Mouse (Mus musculus) urinary bladder, postnatal 10 days (tissue): ENCODE results near the gene Grtp1.
"Not testable (repeated sequence)": the region's sequence is repeated elsewhere in the genome, so short reads cannot be mapped to it uniquely, and the experiment has no call there.

Source experiments
- DNase-seq: peaks from one replicate; pipeline ENCODE4 v3.0.0; 2022; ENCODE audit warnings: low spot score

Grtp1 gene

GRCm38 (mm10) chr8:13174305-13174704 lies 26.1 kb downstream of the Grtp1 start:
- DNase-seq = no peak

- DNase-seq = no peak
Measured at GRCm38 (mm10) chr8:13170510-13170909, 29.9 kb downstream of the Grtp1 start.

GRCm38 (mm10) chr8:13164361-13164760 lies 36.1 kb downstream of the Grtp1 start:
- no peak for DNase-seq

- no peak for DNase-seq
Measured at GRCm38 (mm10) chr8:13163563-13163962, 36.9 kb downstream of the Grtp1 start.

GRCm38 (mm10) chr8:13162098-13162497 lies 38.3 kb downstream of the Grtp1 start:
- no peak for DNase-seq

GRCm38 (mm10) chr8:13160691-13161090 lies 39.7 kb downstream of the Grtp1 start:
- no peak for DNase-seq

- no peak for DNase-seq
Measured at GRCm38 (mm10) chr8:13159377-13159881, 41.0 kb downstream of the Grtp1 start.

GRCm38 (mm10) chr8:13158718-13159376 lies 41.6 kb downstream of the Grtp1 start, which contains the start of gene Lamp1:
Gene Lamp1 (plus strand): TSS chr8:13159161.
- peak; percentile 100 for DNase-seq

GRCm38 (mm10) chr8:13156327-13157097 lies 43.9 kb downstream of the Grtp1 start:
- no peak for DNase-seq

GRCm38 (mm10) chr8:13155358-13155757 lies 45.1 kb downstream of the Grtp1 start:
- no peak for DNase-seq

GRCm38 (mm10) chr8:13154099-13154498 lies 46.3 kb downstream of the Grtp1 start:
- no peak for DNase-seq

- no peak for DNase-seq
Measured at GRCm38 (mm10) chr8:13150929-13151328, 49.5 kb downstream of the Grtp1 start.

- DNase-seq = no peak
Measured at GRCm38 (mm10) chr8:13149866-13150265, 50.6 kb downstream of the Grtp1 start.

GRCm38 (mm10) chr8:13149287-13149686 lies 51.1 kb downstream of the Grtp1 start:
- no peak for DNase-seq

- DNase-seq = no peak
Measured at GRCm38 (mm10) chr8:13148476-13148875, 51.9 kb downstream of the Grtp1 start.

- no peak for DNase-seq
Measured at GRCm38 (mm10) chr8:13141681-13142080, 58.7 kb downstream of the Grtp1 start.

GRCm38 (mm10) chr8:13139641-13140182 lies 60.7 kb downstream of the Grtp1 start:
- DNase-seq = no peak

- DNase-seq = not testable (repeated sequence)
Measured at GRCm38 (mm10) chr8:13132220-13132619, 68.2 kb downstream of the Grtp1 start.

- DNase-seq = no peak
Measured at GRCm38 (mm10) chr8:13124897-13125296, 75.5 kb downstream of the Grtp1 start.

GRCm38 (mm10) chr8:13122887-13123421 lies 77.5 kb downstream of the Grtp1 start:
- DNase-seq = no peak
